In the genomic region with DNA sequence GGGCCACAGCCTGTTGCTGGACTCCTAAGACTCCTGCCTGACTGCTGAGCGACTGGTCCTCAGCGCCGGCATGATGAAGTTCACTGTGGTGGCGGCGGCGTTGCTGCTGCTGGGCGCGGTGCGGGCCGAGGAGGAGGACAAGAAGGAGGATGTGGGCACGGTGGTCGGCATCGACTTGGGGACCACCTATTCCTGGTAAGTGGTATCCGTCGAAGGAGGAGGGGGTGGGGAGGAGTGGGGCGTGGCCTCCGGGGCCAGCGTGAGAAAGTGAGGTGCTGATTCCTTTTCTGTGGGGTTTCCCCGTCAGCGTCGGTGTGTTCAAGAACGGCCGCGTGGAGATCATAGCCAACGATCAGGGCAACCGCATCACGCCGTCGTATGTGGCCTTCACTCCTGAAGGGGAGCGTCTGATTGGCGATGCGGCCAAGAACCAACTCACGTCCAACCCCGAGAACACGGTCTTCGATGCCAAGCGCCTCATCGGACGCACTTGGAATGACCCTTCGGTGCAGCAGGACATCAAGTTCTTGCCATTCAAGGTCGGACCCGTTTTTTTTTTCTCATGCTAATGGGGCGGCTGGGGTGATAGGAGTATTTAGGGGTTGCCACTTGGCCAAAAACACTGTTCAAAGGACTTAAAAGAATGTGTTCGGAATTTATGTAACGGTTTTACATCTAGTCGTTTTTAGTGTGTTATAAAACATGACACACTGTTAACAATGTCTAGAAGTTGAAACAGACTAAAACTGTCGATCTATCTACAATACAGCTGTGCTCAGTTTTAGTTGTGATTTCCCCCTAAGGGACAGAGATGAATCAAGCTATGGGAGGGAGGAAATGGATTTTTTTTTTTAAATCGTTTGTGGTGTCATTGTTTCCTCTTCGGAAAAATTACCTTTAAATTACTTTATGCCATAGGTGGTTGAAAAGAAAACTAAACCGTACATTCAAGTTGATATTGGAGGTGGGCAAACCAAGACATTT, we compare ENCODE assay signal across 8 mouse cellular contexts. TPM values are rescaled to one million over a fixed set of nuclear protein-coding genes. Genes with fewer than 3 reads are reported as not detected.
A peak's percentile ranks its signal among the peaks of the same experiment; 100 is the strongest.
DNase-seq lines count a peak whose midpoint lies in the region; ATAC-seq lines count a peak whose summit lies in the region.

No protein-coding gene starts in this region.

- peak overlapping the region; percentile 67 for H3K4me2 ChIP-seq in forebrain, embryonic 16.5 days (ENCODE audit: low read length)
- peak overlapping the region; percentile 57 for H3K4me2 ChIP-seq in midbrain, embryonic 14.5 days (ENCODE audit: low read length)

- ATAC-seq in forebrain, embryonic 16.5 days = no peak; the same call in 1 of the 2 replicates
- peak; percentile 34; the same call in 1 of the 2 replicates for ATAC-seq in midbrain, embryonic 14.5 days (ENCODE audit: low FRiP score, low TSS enrichment)
- no peak for ATAC-seq in megakaryocyte progenitor cell, adult 5-6 weeks (replicated peaks; ENCODE audit: poor library complexity)

- DNase-seq in adrenal gland, postnatal 14 days = peak; percentile 77
- DNase-seq in adrenal gland, adult 2 months = no peak
- peak; percentile 64 to 72 for DNase-seq in spleen, adult 18-20 months
- DNase-seq in spleen, adult 12 weeks (ENCODE audit: low spot score) = no peak
- DNase-seq in limb, embryonic 10.5 days (ENCODE audit: low spot score) = no peak
- peak; percentile 73 for DNase-seq in midbrain, embryonic 14.5 days

- peak overlapping the region; percentile 74 for H3K4me3 ChIP-seq in forebrain, embryonic 16.5 days (replicated peaks; ENCODE audit: low read length)
- H3K4me3 ChIP-seq in limb, embryonic 10.5 days = peak overlapping the region; percentile 96
- H3K4me3 ChIP-seq in midbrain, embryonic 14.5 days (replicated peaks; ENCODE audit: low read depth, low read length) = peak overlapping the region; percentile 98

- peaks cover 47% of the 10 kb centered on the region for H3K4me1 ChIP-seq in forebrain, embryonic 16.5 days (replicated peaks; ENCODE audit: control insufficient read depth, insufficient read depth, low read length)
- peaks cover 38% of the 10 kb centered on the region for H3K4me1 ChIP-seq in limb, embryonic 10.5 days
- peaks cover 54% of the 10 kb centered on the region for H3K4me1 ChIP-seq in midbrain, embryonic 14.5 days (ENCODE audit: control insufficient read depth, insufficient read depth, low read length)

- H3K27ac ChIP-seq in forebrain, embryonic 16.5 days (ENCODE audit: low read length) = peak overlapping the region; percentile 87
- H3K27ac ChIP-seq in limb, embryonic 10.5 days = peak overlapping the region; percentile 95
- H3K27ac ChIP-seq in midbrain, embryonic 14.5 days (replicated peaks; ENCODE audit: low read depth, low read length) = peak overlapping the region; percentile 91

- WGBS in forebrain, embryonic 16.5 days = 4% methylated on average over 49 of the region's 50 CpGs
- 4% methylated on average over 50 of the region's 50 CpGs for WGBS in limb, embryonic 10.5 days
- 4% methylated on average over 50 of the region's 50 CpGs for WGBS in midbrain, embryonic 14.5 days

- H3K27me3 ChIP-seq in forebrain, embryonic 16.5 days (replicated peaks; ENCODE audit: control insufficient read depth, insufficient read depth, low read length) = no peaks in the 10 kb centered on the region
- no peaks in the 10 kb centered on the region for H3K27me3 ChIP-seq in limb, embryonic 10.5 days (ENCODE audit: low read depth, poor library complexity, severe bottlenecking)
- no peaks in the 10 kb centered on the region for H3K27me3 ChIP-seq in midbrain, embryonic 14.5 days (ENCODE audit: control insufficient read depth, insufficient read depth, low read length)

- peaks cover 31% of the 10 kb centered on the region for H3K36me3 ChIP-seq in forebrain, embryonic 16.5 days (ENCODE audit: control insufficient read depth, insufficient read depth)
- H3K36me3 ChIP-seq in limb, embryonic 10.5 days = peaks cover 61% of the 10 kb centered on the region
- peaks cover 46% of the 10 kb centered on the region for H3K36me3 ChIP-seq in midbrain, embryonic 14.5 days (ENCODE audit: control insufficient read depth, insufficient read depth, low read length)

- H3K9ac ChIP-seq in forebrain, embryonic 16.5 days (replicated peaks; ENCODE audit: low read depth, low read length) = peak overlapping the region; percentile 84
- H3K9ac ChIP-seq in midbrain, embryonic 14.5 days (replicated peaks; ENCODE audit: low read length) = peak overlapping the region; percentile 92

- no peaks in the 10 kb centered on the region for H3K9me3 ChIP-seq in forebrain, embryonic 16.5 days (ENCODE audit: control insufficient read depth, low read length)
- no peaks in the 10 kb centered on the region for H3K9me3 ChIP-seq in limb, embryonic 10.5 days (replicated peaks)
- no peaks in the 10 kb centered on the region for H3K9me3 ChIP-seq in midbrain, embryonic 14.5 days (ENCODE audit: control insufficient read depth, low read length)

RNA-seq across cellular contexts. Expression of gene Hspa5, which starts 0.8 kb away (rescaled TPM):
- 552 and 555 TPM in 2 replicates for total RNA-seq in adrenal gland, postnatal 14 days (2021)
- 100 to 1,000 TPM; 501 to 605 TPM for total RNA-seq in adrenal gland, adult 2 months (2021)
- 869 and 995 TPM in 2 replicates for polyA plus RNA-seq in adrenal gland, adult 2 months (2012; rRNA removed)
- polyA plus RNA-seq in forebrain, embryonic 16.5 days (2015; fragmentation: Nextera tagmentation; extraction: Ambion mirVana) = 387 and 442 TPM in 2 replicates
- 841 and 852 TPM in 2 replicates for polyA plus RNA-seq in limb, embryonic 10.5 days (2016; fragmentation: Nextera tagmentation; extraction: Ambion mirVana)
- 299 and 450 TPM in 2 replicates for polyA plus RNA-seq in midbrain, embryonic 14.5 days (2014; fragmentation: Nextera tagmentation; extraction: Ambion mirVana)
- total RNA-seq in megakaryocyte progenitor cell, adult 5-6 weeks (2015) = 536 and 641 TPM in 2 replicates
- total RNA-seq in megakaryocyte progenitor cell, adult 5-6 weeks (2017) = 1,697 and 1,773 TPM in 2 replicates

RNA-seq across cellular contexts. Expression of gene Gapvd1, which starts 17.5 kb away (rescaled TPM):
- 55.5 and 58.2 TPM in 2 replicates for total RNA-seq in adrenal gland, postnatal 14 days (2021)
- 10 to 100 TPM; 47.7 to 64.7 TPM for total RNA-seq in adrenal gland, adult 2 months (2021)
- polyA plus RNA-seq in adrenal gland, adult 2 months (2012; rRNA removed) = 7.6 and 9.1 TPM in 2 replicates
- polyA plus RNA-seq in forebrain, embryonic 16.5 days (2015; fragmentation: Nextera tagmentation; extraction: Ambion mirVana) = 126 and 135 TPM in 2 replicates
- 84.5 and 92.0 TPM in 2 replicates for polyA plus RNA-seq in limb, embryonic 10.5 days (2016; fragmentation: Nextera tagmentation; extraction: Ambion mirVana)
- polyA plus RNA-seq in midbrain, embryonic 14.5 days (2014; fragmentation: Nextera tagmentation; extraction: Ambion mirVana) = 91.8 and 132 TPM in 2 replicates
- total RNA-seq in megakaryocyte progenitor cell, adult 5-6 weeks (2015) = 45.4 and 56.7 TPM in 2 replicates
- 73.4 and 83.3 TPM in 2 replicates for total RNA-seq in megakaryocyte progenitor cell, adult 5-6 weeks (2017)

RNA-seq across cellular contexts. Expression of gene Rabepk, which starts 27.2 kb away (rescaled TPM):
- total RNA-seq in adrenal gland, postnatal 14 days (2021) = 24.8 and 29.7 TPM in 2 replicates
- total RNA-seq in adrenal gland, adult 2 months (2021) = 10 to 100 TPM; 25.0 to 28.3 TPM
- 27.1 and 32.6 TPM in 2 replicates for polyA plus RNA-seq in adrenal gland, adult 2 months (2012; rRNA removed)
- polyA plus RNA-seq in forebrain, embryonic 16.5 days (2015; fragmentation: Nextera tagmentation; extraction: Ambion mirVana) = 29.9 and 30.8 TPM in 2 replicates
- polyA plus RNA-seq in limb, embryonic 10.5 days (2016; fragmentation: Nextera tagmentation; extraction: Ambion mirVana) = 42.8 and 43.6 TPM in 2 replicates
- polyA plus RNA-seq in midbrain, embryonic 14.5 days (2014; fragmentation: Nextera tagmentation; extraction: Ambion mirVana) = 20.3 and 25.4 TPM in 2 replicates
- 18.1 and 21.7 TPM in 2 replicates for total RNA-seq in megakaryocyte progenitor cell, adult 5-6 weeks (2015)
- 40.4 and 52.7 TPM in 2 replicates for total RNA-seq in megakaryocyte progenitor cell, adult 5-6 weeks (2017)

RNA-seq across cellular contexts. Expression of gene Fbxw2, which starts 53.6 kb away (rescaled TPM):
- 67.5 and 75.5 TPM in 2 replicates for total RNA-seq in adrenal gland, postnatal 14 days (2021)
- 10 to 100 TPM; 58.1 to 70.1 TPM for total RNA-seq in adrenal gland, adult 2 months (2021)
- polyA plus RNA-seq in adrenal gland, adult 2 months (2012; rRNA removed) = 29.3 and 30.9 TPM in 2 replicates
- 114 and 122 TPM in 2 replicates for polyA plus RNA-seq in forebrain, embryonic 16.5 days (2015; fragmentation: Nextera tagmentation; extraction: Ambion mirVana)
- polyA plus RNA-seq in limb, embryonic 10.5 days (2016; fragmentation: Nextera tagmentation; extraction: Ambion mirVana) = 69.7 and 81.2 TPM in 2 replicates
- polyA plus RNA-seq in midbrain, embryonic 14.5 days (2014; fragmentation: Nextera tagmentation; extraction: Ambion mirVana) = 75.3 and 91.5 TPM in 2 replicates
- total RNA-seq in megakaryocyte progenitor cell, adult 5-6 weeks (2015) = 47.7 and 48.8 TPM in 2 replicates
- 49.1 and 54.3 TPM in 2 replicates for total RNA-seq in megakaryocyte progenitor cell, adult 5-6 weeks (2017)

Comparison
In these comparisons a context has a peak if more than half of its experiments do, and no peak if none do; other contexts are left out.
1. DNase-seq: peak in adrenal gland, postnatal 14 days (single experiment), spleen, adult 18-20 months (2 of 2) and midbrain, embryonic 14.5 days (single experiment); none in adrenal gland, adult 2 months (single experiment), spleen, adult 12 weeks (single experiment) and limb, embryonic 10.5 days (single experiment).
2. Peak in every context shown above with its lines, with median percentiles within 50 percentile points of each other: H3K27ac ChIP-seq and H3K4me3 ChIP-seq.